9 mouse cellular contexts compared by ENCODE assay signal in the genomic region with DNA sequence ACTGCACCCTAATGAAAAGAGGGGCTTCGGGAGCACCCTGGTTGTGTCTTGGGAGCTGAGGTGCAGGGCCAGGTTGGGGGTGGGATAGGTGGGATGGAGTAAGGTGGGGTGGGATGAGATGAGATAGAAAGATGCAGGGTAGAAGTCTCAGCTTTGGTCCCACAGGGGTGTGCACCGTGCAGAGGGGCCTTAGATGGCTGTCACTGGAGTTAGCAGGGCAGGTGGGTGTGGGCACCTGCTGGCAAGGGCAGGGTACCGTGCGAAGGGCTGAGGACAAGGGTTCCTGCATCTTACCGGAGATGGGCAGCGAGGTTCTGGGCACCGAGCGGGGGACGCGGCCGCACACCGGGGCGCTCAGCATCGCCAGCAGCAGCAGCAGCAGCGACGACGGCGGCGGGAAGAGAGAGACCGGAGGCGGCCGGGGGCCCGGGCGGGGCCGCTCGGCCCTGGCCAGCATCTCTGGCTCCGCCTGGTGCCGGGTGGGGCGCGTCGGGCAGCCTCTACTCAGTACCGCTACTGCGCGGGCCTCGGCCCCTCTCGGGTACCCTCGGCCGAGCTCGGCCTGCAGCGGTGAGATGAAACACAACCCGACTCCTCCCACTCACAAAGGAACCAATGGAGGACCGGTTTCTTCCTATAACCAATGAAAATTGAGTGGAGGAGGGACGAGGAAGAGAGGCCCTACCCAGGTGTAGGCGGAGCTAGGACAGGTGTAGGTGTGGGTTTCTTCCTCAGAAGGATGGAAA. TPM values are rescaled to one million over a fixed set of nuclear protein-coding genes. Genes with fewer than 3 reads are reported as not detected.
A peak's percentile ranks its signal among the peaks of the same experiment; 100 is the strongest.
DNase-seq lines count a peak whose midpoint lies in the region; ATAC-seq lines count a peak whose summit lies in the region.
"Had no signal": no experiment of that assay in that cellular context is flagged by ENCODE, and none has a peak within 500 bp of the region (broad histone marks: within the 10 kb centered on the region; RNA-seq: fewer than 3 reads in every experiment).

A gene (minus strand): TSS at position 603 of the 746 bp plus-strand sequence.

- peak within 1 kb of the TSS; percentile 53 for H3K4me3 ChIP-seq in kidney, embryonic 14.5 days (ENCODE audit: low read length)
- peak within 1 kb of the TSS; percentile 47 for H3K4me3 ChIP-seq in limb, embryonic 11.5 days (ENCODE audit: low read depth, low read length)
- peak within 1 kb of the TSS; percentile 66 for H3K4me3 ChIP-seq in midbrain, embryonic 12.5 days
- H3K4me3 ChIP-seq in stomach, embryonic 16.5 days (replicated peaks; ENCODE audit: low read length): peak within 1 kb of the TSS; percentile 55

- 2% methylated on average over 43 of the region's 44 CpGs for WGBS in kidney, embryonic 14.5 days
- WGBS in limb, embryonic 11.5 days: 2% methylated on average over 40 of the region's 44 CpGs
- WGBS in midbrain, embryonic 12.5 days: 3% methylated on average over 43 of the region's 44 CpGs
- WGBS in stomach, embryonic 16.5 days: 2% methylated on average over 38 of the region's 44 CpGs

- no peaks in the 10 kb centered on the region for H3K9me3 ChIP-seq in kidney, embryonic 14.5 days (ENCODE audit: control insufficient read depth, low read length)
- H3K9me3 ChIP-seq in limb, embryonic 11.5 days (ENCODE audit: control insufficient read depth, low read length): no peaks in the 10 kb centered on the region
- no peaks in the 10 kb centered on the region for H3K9me3 ChIP-seq in midbrain, embryonic 12.5 days
- no peaks in the 10 kb centered on the region for H3K9me3 ChIP-seq in stomach, embryonic 16.5 days (replicated peaks; ENCODE audit: control insufficient read depth, low read length)

- H3K9ac ChIP-seq in kidney, embryonic 14.5 days (ENCODE audit: low read depth, low read length): peak within 1 kb of the TSS; percentile 63
- peak within 1 kb of the TSS; percentile 57 for H3K9ac ChIP-seq in limb, embryonic 11.5 days (ENCODE audit: low read length)
- peak within 1 kb of the TSS; percentile 82 for H3K9ac ChIP-seq in midbrain, embryonic 12.5 days (replicated peaks)
- H3K9ac ChIP-seq in stomach, embryonic 16.5 days (ENCODE audit: low read length): peak within 1 kb of the TSS; percentile 72

- ATAC-seq in common myeloid progenitor, adult 5-6 weeks (replicated peaks; ENCODE audit: low read depth, poor library complexity, severe bottlenecking): peak; percentile 72
- ATAC-seq in kidney, embryonic 14.5 days (ENCODE audit: low FRiP score, low TSS enrichment): peak; percentile 98
- peak; percentile 96 for ATAC-seq in limb, embryonic 11.5 days (ENCODE audit: insufficient number of reproducible peaks, low FRiP score, low TSS enrichment, low read depth)
- peak; percentile 99 for ATAC-seq in midbrain, embryonic 12.5 days (ENCODE audit: low FRiP score, low read depth)
- ATAC-seq in stomach, embryonic 16.5 days (ENCODE audit: insufficient read depth, low FRiP score): peak; percentile 90

- peak within 1 kb of the TSS; percentile 86 for H3K4me2 ChIP-seq in kidney, embryonic 14.5 days (replicated peaks; ENCODE audit: low read depth, low read length)
- peak within 1 kb of the TSS; percentile 74 for H3K4me2 ChIP-seq in limb, embryonic 11.5 days (ENCODE audit: low read depth, severe bottlenecking)
- peak within 1 kb of the TSS; percentile 86 for H3K4me2 ChIP-seq in midbrain, embryonic 12.5 days (replicated peaks)
- peak within 1 kb of the TSS; percentile 86 for H3K4me2 ChIP-seq in stomach, embryonic 16.5 days (ENCODE audit: low read depth, low read length)

- no peaks in the 10 kb centered on the region for H3K36me3 ChIP-seq in kidney, embryonic 14.5 days (ENCODE audit: control insufficient read depth, insufficient read depth, low read length)
- H3K36me3 ChIP-seq in limb, embryonic 11.5 days (ENCODE audit: control insufficient read depth, insufficient read depth, low read length): no peaks in the 10 kb centered on the region
- no peaks in the 10 kb centered on the region for H3K36me3 ChIP-seq in midbrain, embryonic 12.5 days
- no peaks in the 10 kb centered on the region for H3K36me3 ChIP-seq in stomach, embryonic 16.5 days (ENCODE audit: control insufficient read depth, insufficient read depth, low read length)

- no peaks in the 10 kb centered on the region for H3K4me1 ChIP-seq in kidney, embryonic 14.5 days (ENCODE audit: control insufficient read depth, insufficient read depth, low read length)
- 0 out of 2 replicates have a peak, but pooled peaks cover 3% of the 10 kb centered on the region for H3K4me1 ChIP-seq in limb, embryonic 11.5 days (ENCODE audit: control insufficient read depth, insufficient read depth, low read length)
- H3K4me1 ChIP-seq in midbrain, embryonic 12.5 days: peaks cover 9% of the 10 kb centered on the region
- no peaks in the 10 kb centered on the region for H3K4me1 ChIP-seq in stomach, embryonic 16.5 days (ENCODE audit: control insufficient read depth, insufficient read depth, low read length)

- peaks cover 13% of the 10 kb centered on the region for H3K27me3 ChIP-seq in kidney, embryonic 14.5 days (ENCODE audit: control insufficient read depth, insufficient read depth, low read length)
- peaks cover 7% of the 10 kb centered on the region; the same call in 1 of the 2 replicates for H3K27me3 ChIP-seq in limb, embryonic 11.5 days (ENCODE audit: control insufficient read depth, insufficient read depth, low read length)
- peaks cover 19% of the 10 kb centered on the region for H3K27me3 ChIP-seq in midbrain, embryonic 12.5 days
- H3K27me3 ChIP-seq in stomach, embryonic 16.5 days (ENCODE audit: control insufficient read depth, insufficient read depth, low read length): peaks cover 10% of the 10 kb centered on the region
- H3K27me3 ChIP-seq: CH12.LX had no signal

- peak; percentile 83 for DNase-seq in heart, adult 11 months
- no peak for DNase-seq in heart, adult 9 months (ENCODE audit: low spot score in 2 of 2)
- DNase-seq in gonadal fat pad, adult 2 months (ENCODE audit: low read depth): peak; percentile 12
- peak; percentile 84 for DNase-seq in limb, embryonic 11.5 days (ENCODE audit: low spot score)

- no peak within 1 kb of the TSS for H3K27ac ChIP-seq in kidney, embryonic 14.5 days (ENCODE audit: low read depth, low read length)
- no peak within 1 kb of the TSS for H3K27ac ChIP-seq in limb, embryonic 11.5 days (replicated peaks; ENCODE audit: low read depth, low read length)
- no peak within 1 kb of the TSS for H3K27ac ChIP-seq in midbrain, embryonic 12.5 days (replicated peaks)
- no peak within 1 kb of the TSS for H3K27ac ChIP-seq in stomach, embryonic 16.5 days (ENCODE audit: low read length)

RNA-seq across cellular contexts. Expression of the gene that starts here (rescaled TPM):
- not detected in 2 replicates for total RNA-seq in common myeloid progenitor, adult 5-6 weeks (2017)
- polyA plus RNA-seq in gonadal fat pad, adult 2 months (2012; rRNA removed): 0.62 and 0.66 TPM in 2 replicates
- 0.57 and 0.87 TPM in 2 replicates for polyA plus RNA-seq in kidney, embryonic 14.5 days (2014; fragmentation: Nextera tagmentation; extraction: Ambion mirVana)
- polyA plus RNA-seq in limb, embryonic 11.5 days (2014; fragmentation: Nextera tagmentation; extraction: Ambion mirVana): 1.1 and 1.2 TPM in 2 replicates
- 6.4 and 7.4 TPM in 2 replicates for polyA plus RNA-seq in midbrain, embryonic 12.5 days (2016; fragmentation: Nextera tagmentation; extraction: Ambion mirVana)
- polyA plus RNA-seq in stomach, embryonic 16.5 days (2015; fragmentation: Nextera tagmentation; extraction: Ambion mirVana): 1.4 and 1.5 TPM in 2 replicates

Comparison
In these comparisons a context has a peak if more than half of its experiments do, and no peak if none do; other contexts are left out.
1. DNase-seq: peak in heart, adult 11 months (single experiment) and limb, embryonic 11.5 days (single experiment); none in heart, adult 9 months (0 of 2).
2. Peak in ATAC-seq in common myeloid progenitor, adult 5-6 weeks; RNA of the gene not detected or under 1 TPM.
3. Peak in DNase-seq in gonadal fat pad, adult 2 months; RNA of the gene not detected or under 1 TPM.
4. Peak in ATAC-seq, H3K4me3 ChIP-seq, H3K9ac ChIP-seq and H3K4me2 ChIP-seq in kidney, embryonic 14.5 days; RNA of the gene not detected or under 1 TPM.
5. Peak in every context shown above with its lines, with median percentiles within 50 percentile points of each other: ATAC-seq, H3K4me2 ChIP-seq, H3K4me3 ChIP-seq and H3K9ac ChIP-seq.